Mouse (Mus musculus) layer of hippocampus, adult 2 months (tissue): ENCODE measurements at regions not wholly inside any gene's neighbourhood (a gene's known extent, or its start where the extent isn't known, plus 50 kb on each side); places are given as distances from the start of the nearest gene placed in this dataset.
"Not testable (repeated sequence)": the region's sequence is repeated elsewhere in the genome, so short reads cannot be mapped to it uniquely, and the experiment has no call there.

Experiments
- DNase-seq, 2 experiments: peaks; one replicate each; pipeline ENCODE4 v3.0.0; 2022; ENCODE audit warnings: low spot score in 2 of 2
- H3K27ac ChIP-seq: fragments of 200-600 bp; 2 replicates; pipeline ENCODE4 v1.8.1; 2022
- H3K4me3 ChIP-seq: fragments of 200-600 bp; 2 replicates; pipeline ENCODE4 v1.8.1; 2022; ENCODE audit warnings: mild to moderate bottlenecking
- CTCF ChIP-seq: fragments of 200-600 bp; conservative IDR thresholded peaks from 2 replicates; pipeline ENCODE4 v1.8.1; 2022; ENCODE audit warnings: antibody characterized with exemption, mild to moderate bottlenecking, moderate library complexity

DNA sequence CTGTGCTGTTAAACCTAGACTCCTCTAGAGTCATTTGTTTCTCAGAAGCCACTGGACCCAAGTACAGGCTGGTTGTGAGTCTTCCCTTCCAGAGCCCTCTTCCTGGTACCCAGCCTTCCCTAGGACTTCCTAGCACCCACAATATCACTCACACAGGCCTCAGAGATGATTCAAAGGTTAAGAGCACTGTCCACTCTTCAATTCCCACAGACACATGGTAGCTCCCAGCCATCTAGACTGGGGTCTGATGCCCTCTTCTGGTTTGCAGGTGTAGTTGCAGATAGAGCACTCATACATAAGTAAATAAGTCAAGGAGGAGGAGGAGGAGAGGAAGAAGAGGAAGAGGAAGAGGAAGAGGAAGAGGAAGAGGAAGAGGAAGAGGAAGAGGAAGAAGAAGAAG is 163.3 kb upstream of the Rapgef5 start:
- peak; percentile 77 for TF ChIP-seq CTCF
- Histone ChIP-seq H3K4me3 (no peak overlapping the region), H3K27ac (no peak overlapping the region)
- DNase-seq = peak; percentile 35 to 51

DNA sequence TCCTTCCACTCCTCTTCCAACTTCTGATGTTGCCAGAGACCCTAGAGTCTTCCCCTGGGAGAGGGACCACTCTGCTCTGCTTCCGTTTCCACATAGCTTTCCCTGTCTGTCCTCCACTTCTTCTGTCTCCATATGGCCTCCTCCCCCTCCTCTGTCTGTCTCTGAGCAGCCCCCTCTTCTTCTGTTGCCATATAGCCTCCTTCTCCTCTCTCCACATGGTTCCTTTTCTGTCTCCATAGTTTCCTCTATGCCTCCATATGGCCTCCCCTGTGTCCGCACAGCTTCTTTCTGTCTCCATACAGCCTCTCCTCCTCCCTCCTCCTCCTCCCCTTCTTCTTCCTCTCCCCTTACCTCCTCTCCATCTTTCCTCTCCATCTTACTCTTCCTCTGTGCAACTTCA is 158.5 kb upstream of the Rapgef5 start:
- no peak for TF ChIP-seq CTCF
- Histone ChIP-seq H3K27ac (peak overlapping the region; percentile 59; the same call in 1 of the 2 replicates), H3K4me3 (no peak overlapping the region)
- DNase-seq = peak; percentile 41 to 71

DNA sequence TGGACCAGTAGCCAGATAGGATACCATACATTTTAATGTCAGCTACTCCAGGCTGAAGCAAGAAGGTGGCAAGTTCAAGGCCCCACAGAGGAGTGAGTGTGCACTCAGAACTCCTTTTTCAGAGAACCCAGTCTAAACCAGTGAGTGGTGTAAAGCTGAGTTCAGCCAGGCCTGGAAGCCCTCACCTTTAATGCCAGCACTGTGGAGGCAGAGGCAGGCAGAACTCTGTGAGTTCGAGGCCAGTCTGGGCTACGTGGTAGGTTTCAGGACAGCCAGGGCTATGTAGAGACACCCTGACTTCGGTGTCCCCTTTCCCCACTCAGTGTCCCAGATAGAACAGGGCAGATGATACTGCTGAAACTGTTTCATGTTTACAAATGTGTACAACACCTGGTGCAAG is 157.4 kb upstream of the Rapgef5 start:
- H3K27ac ChIP-seq = no peak overlapping the region
- no peak for TF ChIP-seq CTCF
- DNase-seq = no peak
- no peak overlapping the region for H3K4me3 ChIP-seq

DNA sequence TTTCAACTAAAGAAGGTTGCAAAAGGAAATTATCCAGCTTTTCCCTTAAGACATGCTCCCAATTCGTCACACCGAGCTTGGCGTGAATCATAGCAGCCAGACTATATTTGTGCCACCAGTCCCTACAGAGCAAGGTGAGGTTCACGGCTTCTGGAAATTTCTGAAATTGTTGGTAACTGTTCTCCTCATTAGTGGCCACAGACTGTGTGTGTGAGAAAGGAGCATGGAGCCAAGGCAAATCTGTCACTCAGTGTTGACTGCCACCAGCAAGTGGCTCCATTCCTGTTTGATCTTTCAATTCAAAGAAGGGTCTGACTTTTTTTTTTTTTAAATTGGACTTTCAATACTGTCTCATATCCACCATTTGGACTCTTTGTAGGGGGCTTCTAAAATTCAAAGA is 156.1 kb upstream of the Rapgef5 start:
- no peak for DNase-seq
- Histone ChIP-seq H3K27ac (no peak overlapping the region), H3K4me3 (no peak overlapping the region)
- no peak for TF ChIP-seq CTCF

DNA sequence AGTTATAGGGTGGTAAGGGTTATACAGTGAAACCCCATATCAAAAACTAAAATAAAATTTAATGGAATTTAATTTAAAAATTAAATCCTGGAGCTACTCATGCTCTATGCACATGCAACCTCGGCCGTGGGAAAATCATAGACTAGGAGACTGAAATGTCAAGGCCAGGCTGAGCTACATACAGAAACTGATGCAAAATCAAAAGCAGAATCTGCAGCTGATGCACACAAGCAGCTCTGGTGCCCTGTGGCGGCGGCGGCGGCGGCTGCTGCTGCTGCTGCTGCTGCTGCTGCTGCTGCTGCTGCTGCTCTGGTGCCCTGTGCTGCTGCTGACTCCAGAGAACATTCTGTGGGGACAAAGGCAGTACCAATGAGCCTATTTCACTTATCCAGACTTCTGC is 154.5 kb upstream of the Rapgef5 start:
- Histone ChIP-seq H3K27ac (no peak overlapping the region), H3K4me3 (no peak overlapping the region)
- DNase-seq = no peak
- no peak for TF ChIP-seq CTCF

DNA sequence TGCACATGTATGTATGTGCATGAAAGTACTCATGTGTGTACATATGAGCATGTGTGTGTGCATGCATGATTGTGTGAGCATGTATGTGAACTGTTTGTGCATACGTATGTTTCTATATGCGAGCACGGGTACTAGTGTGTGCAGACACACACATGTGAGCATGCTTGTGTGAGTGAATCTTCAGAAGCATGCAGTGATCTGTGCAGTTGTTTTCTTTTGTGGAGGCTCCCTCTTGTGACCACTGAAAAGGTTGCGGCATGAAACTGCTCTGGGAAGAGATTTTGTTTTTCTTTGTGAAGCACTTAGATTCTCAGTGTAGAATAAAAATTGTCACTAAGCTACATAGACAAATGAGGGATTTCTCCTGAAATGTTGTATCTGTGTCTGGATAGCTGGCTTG is 152.8 kb upstream of the Rapgef5 start:
- DNase-seq, H3K4me3 ChIP-seq, H3K27ac ChIP-seq: not testable (repeated sequence)
- TF ChIP-seq CTCF = peak; percentile 62

DNA sequence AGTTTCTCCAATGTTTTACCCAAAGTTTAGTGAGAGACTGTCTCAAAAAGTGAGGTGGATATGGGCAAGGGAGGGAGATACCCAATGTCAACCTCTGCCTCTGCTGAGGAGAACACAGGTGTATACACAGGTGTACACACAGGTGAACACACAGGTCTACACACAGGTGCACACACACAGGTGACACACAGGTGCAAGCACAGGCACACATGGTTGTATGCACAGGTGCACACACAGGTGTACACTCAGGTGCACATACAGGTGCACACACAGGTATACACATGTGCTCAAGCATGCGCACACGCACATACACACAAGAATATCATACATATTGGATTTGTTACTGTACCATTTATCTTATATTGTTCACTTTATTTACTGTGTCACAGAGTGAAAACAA is 151.1 kb upstream of the Rapgef5 start:
- DNase-seq = no peak
- H3K27ac ChIP-seq = no peak overlapping the region
- no peak for TF ChIP-seq CTCF
- no peak overlapping the region for H3K4me3 ChIP-seq

DNA sequence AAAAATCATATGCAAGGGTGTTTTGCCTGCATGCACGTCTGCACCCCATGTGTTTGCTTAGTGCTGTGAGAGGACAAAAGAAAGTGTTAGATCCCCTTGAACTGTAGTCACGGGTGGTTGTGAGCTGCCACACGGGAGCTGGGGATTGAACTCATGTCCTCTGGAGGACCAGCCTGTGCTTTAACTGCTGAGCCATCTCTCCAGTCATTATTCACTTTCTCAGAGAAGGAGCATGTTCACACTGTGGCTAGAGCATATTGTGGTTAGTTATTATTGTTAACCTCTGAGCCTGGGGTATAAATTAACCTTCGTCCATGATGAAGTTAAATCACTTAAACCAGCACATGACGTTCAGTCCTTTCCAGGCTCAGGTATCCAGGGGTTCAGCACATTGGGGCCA is 150.4 kb upstream of the Rapgef5 start:
- no peak overlapping the region for H3K4me3 ChIP-seq
- no peak for TF ChIP-seq CTCF
- DNase-seq = no peak
- no peak overlapping the region for H3K27ac ChIP-seq

DNA sequence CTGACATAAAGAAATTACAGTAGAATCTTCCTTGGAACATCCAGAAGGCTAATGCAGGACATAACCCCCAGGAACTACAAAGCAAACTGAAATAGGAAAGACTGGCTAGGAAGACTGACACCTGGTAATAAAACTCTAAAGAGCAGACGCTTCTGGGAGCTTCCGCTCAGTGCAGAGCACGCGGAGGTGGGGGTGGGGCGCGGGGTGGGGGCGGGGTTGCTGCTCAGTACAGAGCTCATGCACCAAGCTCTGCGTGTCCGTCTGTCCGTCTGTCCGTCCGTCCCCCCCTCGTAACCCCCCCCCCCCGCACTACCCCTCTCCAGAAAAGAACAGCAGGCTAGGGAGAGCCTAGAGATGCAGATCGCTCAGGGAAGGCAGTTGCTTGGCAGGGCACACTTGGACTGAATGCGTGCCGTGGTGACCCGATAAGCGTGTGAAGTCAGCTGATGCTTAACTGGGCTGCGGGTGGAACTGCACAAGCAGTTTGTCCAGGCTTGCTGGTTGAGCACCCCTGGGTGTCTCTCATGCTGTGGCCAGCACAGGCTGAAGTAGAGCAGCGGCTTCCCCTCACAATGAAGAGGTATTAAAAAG is 137.9 kb upstream of the Rapgef5 start:
- H3K27ac ChIP-seq = no peak overlapping the region
- no peak overlapping the region for H3K4me3 ChIP-seq
- DNase-seq = no peak
- TF ChIP-seq CTCF = no peak

DNA sequence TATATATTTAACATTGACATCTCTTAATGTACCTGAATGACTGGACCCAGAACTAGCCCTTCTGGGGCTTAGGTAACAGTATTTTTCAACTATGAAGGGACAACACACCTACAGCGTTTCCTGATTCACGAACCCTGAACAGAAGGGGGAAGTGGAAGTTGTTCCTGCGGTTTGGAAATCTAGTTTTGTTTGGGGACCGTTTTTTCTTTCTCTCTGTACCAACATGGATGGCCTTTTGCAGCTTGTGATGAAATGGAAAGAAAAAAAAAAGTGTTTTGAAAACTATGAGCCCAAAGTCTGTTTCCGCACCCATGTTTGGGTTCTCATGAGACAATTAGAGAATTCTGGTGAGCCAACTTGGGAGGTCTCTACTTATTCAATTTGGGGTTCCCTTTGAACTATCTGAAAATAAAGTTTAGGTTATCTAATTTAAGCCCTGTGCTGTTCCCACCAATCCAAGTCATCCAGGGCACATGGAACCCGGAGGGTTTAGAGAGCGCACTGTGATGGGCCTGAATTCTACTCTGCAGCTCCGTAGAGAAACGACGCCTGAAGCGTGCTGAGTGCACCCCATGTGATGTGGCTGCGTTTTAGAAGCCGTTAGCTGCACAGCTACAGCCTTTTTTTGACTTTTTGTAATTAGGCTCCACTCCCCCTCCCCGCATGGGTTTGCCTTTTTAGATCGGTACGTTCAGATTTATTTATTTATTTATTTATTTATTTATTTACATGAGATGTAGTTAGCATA is 137.0 kb upstream of the Rapgef5 start:
- no peak for TF ChIP-seq CTCF
- Histone ChIP-seq H3K4me3 (no peak overlapping the region), H3K27ac (no peak overlapping the region)
- DNase-seq = no peak

DNA sequence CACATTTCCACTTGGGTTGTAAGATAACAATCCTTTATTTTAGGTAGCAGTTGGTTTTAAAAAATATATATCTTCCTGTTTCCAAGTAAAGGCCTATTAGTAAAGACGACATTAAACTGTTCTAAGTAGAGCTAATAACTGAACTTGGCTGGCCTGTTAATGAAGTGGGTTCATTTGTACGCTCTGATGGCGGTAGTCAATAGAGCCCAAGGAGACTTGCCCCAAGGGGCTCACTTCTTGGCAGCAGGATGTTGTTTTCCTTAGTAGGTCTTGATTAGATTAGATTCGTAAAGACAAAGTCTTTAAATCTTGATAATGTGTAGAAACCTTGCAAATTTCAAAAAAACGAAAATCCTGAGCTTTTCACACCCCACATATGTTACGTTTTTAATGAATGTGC is 135.4 kb upstream of the Rapgef5 start:
- H3K4me3 ChIP-seq = no peak overlapping the region
- no peak overlapping the region for H3K27ac ChIP-seq
- DNase-seq = no peak
- no peak for TF ChIP-seq CTCF

DNA sequence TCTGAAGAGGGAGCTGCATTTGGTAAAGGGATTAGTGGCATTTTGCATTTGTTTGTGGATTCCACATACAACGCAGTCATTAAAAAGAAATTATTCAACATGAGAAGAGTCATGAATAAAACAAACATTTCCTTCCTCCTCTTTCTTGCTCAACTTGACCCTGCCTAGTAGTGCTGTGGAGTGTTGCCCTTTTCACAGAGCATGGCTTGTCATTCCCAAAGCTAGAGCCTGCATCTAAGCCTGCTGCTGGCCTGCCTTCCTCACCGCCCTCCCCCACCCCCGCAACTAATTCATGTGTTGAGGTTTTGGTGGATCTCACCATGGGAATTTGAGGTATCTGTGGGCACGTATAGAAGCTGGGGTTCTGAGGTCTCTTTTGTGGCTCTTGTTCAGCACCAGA is 133.6 kb upstream of the Rapgef5 start:
- H3K27ac ChIP-seq, DNase-seq, H3K4me3 ChIP-seq: not testable (repeated sequence)

DNA sequence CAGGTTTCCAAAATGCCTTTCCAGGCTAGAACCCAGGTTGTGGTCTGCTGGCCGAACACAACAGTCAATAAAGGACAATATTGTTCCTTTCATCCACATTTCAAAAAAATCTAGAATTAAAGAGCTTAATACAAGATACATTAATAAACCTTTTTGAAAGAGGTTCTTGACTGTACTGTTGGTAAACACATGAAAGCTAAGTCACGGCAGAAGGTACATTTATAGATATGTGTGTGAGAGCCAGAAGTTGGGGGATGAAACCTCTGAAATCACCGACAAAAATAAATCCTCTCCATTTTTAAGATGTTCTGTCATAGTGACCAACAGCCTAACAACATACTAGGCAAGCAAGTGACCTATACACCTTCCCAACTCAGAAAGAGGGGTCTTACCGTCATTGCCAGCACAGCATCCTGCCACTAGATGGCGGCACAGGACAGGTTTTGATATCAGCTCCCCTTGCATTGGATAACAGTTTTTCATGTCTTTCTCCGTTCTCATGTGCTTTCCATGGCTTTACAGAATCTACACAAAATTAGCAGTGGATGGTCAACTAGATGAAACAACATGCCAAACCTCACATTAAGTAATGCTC is 131.1 kb upstream of the Rapgef5 start:
- TF ChIP-seq CTCF = peak; percentile 91
- peak; percentile 63 to 84 for DNase-seq
- Histone ChIP-seq H3K27ac (no peak overlapping the region), H3K4me3 (no peak overlapping the region)

DNA sequence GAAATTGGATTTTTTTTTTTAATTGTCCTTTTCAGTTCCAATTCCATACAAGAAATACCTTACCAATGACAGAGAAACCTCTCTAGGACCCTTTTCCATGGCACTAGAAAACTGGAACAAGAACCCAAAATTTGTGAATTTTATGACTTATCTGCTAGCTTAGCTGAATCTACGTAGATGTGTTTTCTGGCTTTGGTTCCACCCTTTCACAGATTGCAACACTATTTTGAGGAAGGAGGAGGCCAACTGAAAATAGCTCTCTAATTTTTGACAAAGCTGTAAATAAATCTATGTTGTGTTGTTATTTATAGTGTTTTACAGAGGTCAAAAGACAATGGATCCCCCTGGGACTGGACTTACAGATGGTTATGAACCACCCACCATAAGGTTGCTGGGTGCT is 130.6 kb upstream of the Rapgef5 start:
- H3K27ac ChIP-seq = no peak overlapping the region
- no peak overlapping the region for H3K4me3 ChIP-seq
- no peak for DNase-seq
- TF ChIP-seq CTCF = no peak
